Mouse (Mus musculus) c-Kit-positive CD71-positive TER-119-positive erythroid progenitor cells, embryonic 14.5 days (primary cell): Measurements from ENCODE around the gene F2rl1.
A peak's percentile ranks its signal among the peaks of the same experiment; 100 is the strongest.
"Not testable (repeated sequence)": the region's sequence is repeated elsewhere in the genome, so short reads cannot be mapped to it uniquely, and the experiment has no call there.

ENCODE experiments used
- DNase-seq: peaks from one replicate; pipeline ENCODE4 v3.0.0-alpha.2; 2013; ENCODE audit warnings: low spot score

F2rl1 gene

GRCm38 (mm10) chr13:95533640-95534039 is 8.6 kb upstream of the F2rl1 start:
- no peak for DNase-seq

GRCm38 (mm10) chr13:95533121-95533520 is 8.1 kb upstream of the F2rl1 start:
- DNase-seq = not testable (repeated sequence)

- DNase-seq = no peak
These were observed 6.4 kb upstream of the F2rl1 start for GRCm38 (mm10) chr13:95531273-95532045.

- no peak for DNase-seq
These were observed 4.2 kb upstream of the F2rl1 start for GRCm38 (mm10) chr13:95529246-95529645.

DNA sequence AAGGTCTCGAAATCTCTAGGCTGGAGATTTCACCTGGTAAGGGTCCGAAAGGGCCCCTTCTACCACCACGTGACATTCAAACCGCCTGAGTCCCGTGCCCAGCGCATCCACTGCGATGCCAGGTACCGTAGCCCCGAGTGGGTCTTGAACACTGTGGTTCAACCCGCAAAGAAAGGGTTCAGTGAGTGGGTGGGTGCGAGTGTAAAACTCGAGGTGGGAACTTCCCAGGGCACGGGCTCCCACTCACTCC is 678 bp downstream of the F2rl1 start:
- DNase-seq = no peak

GRCm38 (mm10) chr13:95523659-95524423 is 1.2 kb downstream of the F2rl1 start:
- DNase-seq = no peak

- no peak for DNase-seq
These were observed 2.9 kb downstream of the F2rl1 start for GRCm38 (mm10) chr13:95522176-95522575.

GRCm38 (mm10) chr13:95521029-95521428 is 4.0 kb downstream of the F2rl1 start:
- DNase-seq = no peak

DNA sequence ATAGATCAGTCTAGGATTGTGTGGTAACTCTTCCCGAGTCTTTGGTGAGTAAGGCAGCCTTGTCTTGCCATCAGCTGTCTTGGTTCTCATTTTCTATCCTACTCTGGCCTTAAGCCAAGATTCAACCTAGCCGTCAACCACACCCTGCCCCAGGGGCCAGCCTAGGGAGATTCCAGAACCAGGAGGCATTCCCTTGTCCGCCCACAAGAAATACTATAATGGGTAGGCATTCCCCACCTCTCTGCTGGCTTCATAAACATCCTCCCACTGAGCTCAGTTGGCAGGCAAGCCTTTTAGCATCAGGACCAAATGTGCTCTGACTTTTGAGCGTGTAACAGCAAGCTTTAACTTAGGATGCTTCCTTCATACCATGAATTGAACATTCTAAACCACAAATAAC is 10.3 kb downstream of the F2rl1 start:
- DNase-seq = no peak

DNA sequence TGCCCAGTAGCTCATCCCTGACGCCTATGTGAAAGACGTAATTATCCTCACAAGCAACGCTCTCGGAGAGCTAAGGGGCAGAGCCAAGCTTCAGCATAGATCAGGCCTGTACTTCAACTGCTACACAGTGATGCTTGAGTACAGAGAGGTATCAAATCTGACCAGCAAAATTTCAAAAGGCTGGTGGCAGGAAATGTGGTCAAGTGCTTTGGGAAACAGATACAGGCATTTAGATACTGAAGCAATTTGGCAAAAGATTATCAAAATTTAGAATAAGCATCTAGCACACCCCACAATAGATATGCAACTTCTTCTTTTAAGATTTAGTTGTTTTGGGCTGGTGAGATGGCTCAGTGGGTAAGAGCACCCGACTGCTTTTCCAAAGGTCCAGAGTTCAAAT is 15.0 kb downstream of the F2rl1 start:
- DNase-seq = no peak

DNA sequence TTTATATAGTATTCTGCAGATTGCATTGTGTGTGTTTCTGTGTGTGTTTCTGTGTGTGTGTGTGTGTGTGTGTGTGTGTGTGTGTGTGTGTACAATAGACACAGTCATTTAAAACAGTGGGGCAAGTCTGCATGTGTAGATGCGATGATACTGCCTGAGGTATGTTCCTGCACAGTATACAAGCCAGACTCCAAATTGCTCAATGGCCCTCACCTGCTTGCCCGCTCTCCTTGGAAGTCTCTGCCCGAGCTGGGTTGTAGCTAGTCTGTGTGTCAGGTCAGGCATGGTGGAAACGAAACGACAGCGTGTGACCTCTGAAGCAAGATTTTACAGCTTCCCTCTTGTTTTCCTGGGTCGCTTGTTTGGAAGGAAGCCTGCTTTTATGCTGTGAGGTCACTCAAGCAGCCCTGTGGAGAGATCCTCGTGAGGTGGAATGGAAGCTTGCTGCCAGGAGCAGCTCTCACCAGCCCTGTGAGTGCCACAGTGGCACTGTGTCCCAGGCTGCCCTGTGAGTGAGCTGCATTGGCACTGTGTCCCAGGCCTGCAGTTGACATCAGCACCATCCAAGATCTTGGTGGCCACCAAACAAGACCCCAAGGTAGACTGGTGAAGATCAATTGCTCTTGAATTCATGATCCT is 21.6 kb downstream of the F2rl1 start:
- DNase-seq = no peak

DNA sequence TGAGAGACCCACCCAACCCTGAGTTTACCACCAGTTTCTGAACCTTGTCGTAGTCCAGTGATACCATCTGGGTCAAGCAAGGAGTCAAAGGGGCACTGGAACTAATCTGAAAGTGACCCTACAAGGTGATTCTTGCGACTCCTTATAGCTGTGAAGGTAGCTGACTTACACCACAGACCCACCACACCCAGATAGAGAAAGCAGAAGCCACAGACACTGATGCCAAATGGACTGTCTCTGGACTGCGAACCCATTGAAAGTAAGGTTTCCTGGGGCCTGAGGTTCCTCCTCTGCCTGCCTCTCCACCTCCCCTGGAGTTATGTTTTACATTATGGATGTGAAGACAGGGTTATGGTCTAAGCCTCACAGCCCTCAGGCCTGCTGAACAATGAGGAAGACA is 28.4 kb downstream of the F2rl1 start:
- DNase-seq = no peak

GRCm38 (mm10) chr13:95494812-95495211 is 30.2 kb downstream of the F2rl1 start:
- DNase-seq = no peak

- no peak for DNase-seq
These were observed 31.7 kb downstream of the F2rl1 start for GRCm38 (mm10) chr13:95493296-95493695.

DNA sequence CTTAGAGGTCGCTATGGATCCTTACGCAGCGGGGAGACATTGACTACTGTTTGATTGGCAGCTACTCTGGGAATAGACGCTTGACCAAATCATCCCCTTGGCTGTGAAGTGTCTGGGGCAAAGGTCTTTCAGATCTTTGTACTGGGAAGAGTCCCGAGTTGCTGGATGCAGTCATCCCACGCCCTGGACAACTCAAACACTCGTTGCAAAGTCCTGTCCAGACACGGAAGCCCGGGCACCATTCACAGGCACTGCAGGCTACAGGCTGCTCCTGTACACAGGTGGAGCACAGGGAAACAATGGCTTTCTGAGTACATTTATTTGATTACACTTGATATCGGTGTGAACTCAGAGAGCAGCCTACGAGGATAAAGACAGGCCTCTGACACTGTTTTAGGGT is 33.7 kb downstream of the F2rl1 start:
- no peak for DNase-seq

DNA sequence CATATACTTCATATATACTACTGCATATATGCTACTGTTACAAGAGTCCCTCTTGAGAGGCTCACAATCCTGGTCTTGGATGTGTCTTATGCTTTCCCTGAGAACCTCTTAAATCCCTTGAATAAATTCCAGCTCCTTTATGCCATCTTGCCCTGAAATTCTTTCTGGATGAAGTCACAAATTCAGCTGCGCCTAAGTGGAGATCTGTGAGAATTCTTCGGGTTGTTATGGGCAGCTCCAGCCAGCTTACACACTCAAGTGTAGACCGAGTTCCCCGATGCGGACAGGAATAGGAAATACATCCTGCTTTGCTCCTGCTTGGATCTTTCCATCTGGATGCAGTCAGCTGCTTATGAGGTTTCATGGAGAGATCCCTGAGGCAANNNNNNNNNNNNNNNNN is 40.4 kb downstream of the F2rl1 start:
- no peak for DNase-seq

GRCm38 (mm10) chr13:95481428-95481827 is 43.6 kb downstream of the F2rl1 start:
- peak; percentile 63 for DNase-seq

DNA sequence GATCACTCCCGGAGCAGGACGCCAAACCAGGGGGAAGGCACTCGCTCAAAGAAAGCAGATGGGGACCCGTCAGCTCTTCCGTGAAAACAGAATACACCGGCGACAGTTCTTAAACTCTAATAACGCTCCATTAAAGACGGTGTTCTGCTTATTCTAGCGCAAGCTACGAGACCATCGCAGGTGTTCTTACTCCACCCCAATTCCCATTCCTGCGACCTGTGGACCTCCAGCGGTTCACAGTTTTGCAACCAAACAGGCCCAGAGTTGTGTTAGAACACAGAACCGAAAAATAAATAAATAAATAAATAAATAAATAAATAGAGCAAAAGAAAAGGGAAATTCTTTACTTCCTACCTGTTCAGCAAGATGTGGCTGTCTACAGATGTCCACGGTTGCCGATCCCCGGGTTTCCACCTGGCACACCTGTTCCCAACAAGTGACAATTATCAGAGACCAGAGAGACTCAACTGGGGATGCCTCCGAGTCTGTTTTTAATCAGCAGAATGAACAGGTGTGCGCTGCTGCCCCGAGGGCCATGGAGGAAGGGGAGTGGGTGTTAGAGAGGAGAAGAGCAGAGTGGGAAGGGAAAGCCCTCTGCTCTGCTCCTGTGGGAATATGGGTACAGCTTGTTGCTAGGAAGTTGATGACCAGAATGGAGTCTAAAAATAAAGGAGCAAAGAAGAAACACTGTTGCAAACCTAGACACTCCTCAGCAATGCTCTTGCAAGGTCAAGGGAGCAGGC is 46.2 kb downstream of the F2rl1 start, which contains the start of gene S100z:
TSS of gene S100z (minus strand) at position 51 of the 743 bp plus-strand sequence.
- DNase-seq = no peak

- no peak for DNase-seq
These were observed 47.9 kb downstream of the F2rl1 start for GRCm38 (mm10) chr13:95477173-95477572.

DNA sequence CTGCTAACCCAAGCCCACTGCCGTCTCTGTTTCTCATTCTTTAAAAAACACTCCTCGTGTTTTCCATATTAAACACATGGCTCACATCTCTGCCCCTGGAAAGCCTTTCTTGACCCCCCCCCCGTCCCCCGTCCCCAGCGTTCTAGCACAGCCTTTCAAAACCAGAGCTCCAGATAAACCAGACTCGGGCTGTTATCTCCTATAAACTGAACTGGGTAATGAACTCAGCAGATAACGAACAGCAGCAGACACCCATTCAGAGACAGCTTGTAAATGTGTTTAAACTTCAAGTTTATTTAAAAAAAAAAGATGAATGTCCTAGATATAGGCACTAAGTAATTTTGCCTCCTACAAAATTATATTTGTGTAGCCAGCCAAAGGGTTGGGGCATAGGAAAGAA is 49.9 kb downstream of the F2rl1 start:
- DNase-seq = no peak

- DNase-seq = peak; percentile 21
These were observed 50.7 kb downstream of the F2rl1 start for GRCm38 (mm10) chr13:95474294-95474693.

DNA sequence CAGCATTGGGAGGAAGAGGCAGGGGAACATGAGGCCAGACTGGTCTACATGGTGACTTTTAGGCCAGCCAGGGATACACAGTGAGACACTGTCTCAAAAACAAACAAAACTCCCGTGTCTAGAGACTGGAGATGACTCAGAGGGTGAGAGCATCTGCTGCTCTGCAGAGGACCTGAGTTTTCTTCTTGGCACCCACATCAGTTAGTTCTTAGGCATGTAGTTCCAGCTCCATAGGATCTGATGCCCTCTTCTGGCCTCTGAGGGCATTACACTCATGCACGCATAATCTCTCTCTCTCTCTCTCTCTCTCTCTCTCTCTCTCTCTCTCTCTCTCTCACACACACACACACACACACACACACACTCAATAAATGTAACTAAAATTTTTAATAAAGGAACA is 54.1 kb downstream of the F2rl1 start:
- no peak for DNase-seq
